Mouse (Mus musculus): ENCODE measurements around the gene Rcl1. TPM values are rescaled to one million over a fixed set of nuclear protein-coding genes. Genes with fewer than 3 reads are reported as not detected.

Gene Rcl1
- total RNA-seq, 2 experiments from 2014 or later, result 4.8 to 11.0 TPM

DNA sequence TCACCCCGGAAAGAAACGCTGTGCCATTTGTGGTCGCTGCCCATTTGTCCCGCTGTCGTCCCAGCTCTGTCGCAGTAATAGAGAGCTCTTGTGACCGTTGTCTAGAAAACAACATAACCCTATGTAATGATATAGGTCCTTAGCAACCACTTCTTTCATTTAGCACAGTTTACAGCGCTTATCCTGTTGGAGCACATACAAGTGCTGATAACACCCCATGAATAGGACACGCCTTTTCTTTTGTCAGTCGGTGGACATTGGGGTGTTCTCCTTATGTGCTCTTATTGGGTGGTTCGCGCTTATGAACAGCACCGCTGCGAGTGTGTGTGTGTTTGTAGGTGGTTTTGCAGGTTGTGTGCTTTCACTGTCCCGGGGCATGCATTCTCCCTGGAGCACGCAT lies 39.8 kb downstream of the Rcl1 start:
- intact Hi-C loops (cut with DNase I), result no loop called here

DNA sequence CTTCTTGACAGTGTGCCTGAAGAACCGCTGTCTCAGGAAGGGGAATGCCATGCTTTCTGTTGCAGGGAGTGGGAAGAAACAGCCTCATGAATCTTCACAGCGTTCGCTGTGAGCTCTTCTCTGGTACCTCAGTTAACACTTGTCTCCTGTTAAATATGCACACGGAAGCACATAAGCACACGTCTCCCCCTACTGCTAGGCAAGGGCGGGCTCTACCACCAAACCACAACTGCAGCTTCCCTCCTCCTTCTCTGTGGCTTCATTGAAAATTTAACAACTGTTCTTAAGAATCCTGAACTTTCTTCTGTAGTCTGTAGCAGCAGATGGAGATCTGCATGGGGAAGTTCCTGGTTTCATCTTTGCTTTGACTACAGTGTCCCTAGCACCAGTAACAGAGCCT lies 41.1 kb downstream of the Rcl1 start:
- DNase-seq, result no peak
- intact Hi-C loops (cut with DNase I), result no loop called here

More for the DNA sequence above, 39.8 kb downstream of the Rcl1 start:
- no peak for DNase-seq

DNA sequence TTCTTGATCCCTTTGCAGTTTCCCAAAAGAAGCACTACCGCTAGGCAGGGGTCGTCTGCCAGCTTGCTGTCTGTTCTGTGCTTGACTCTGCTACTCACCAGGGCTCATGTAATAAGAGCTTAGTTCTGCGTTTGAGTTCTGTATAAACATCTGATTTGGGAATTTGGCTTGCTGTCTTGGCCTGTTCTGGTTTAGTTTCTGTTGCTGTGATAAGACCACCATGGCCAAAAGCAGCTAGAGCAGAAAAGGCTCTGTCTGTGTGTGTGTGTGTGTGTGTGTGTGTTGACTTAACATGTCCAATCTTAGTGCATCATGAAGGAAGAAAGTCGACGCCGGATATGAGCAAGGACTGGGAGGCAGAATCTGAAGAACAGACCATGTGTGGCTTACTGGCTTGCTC lies 44.2 kb downstream of the Rcl1 start:
- no peak for DNase-seq
- intact Hi-C loops (cut with DNase I), result no loop called here

DNA sequence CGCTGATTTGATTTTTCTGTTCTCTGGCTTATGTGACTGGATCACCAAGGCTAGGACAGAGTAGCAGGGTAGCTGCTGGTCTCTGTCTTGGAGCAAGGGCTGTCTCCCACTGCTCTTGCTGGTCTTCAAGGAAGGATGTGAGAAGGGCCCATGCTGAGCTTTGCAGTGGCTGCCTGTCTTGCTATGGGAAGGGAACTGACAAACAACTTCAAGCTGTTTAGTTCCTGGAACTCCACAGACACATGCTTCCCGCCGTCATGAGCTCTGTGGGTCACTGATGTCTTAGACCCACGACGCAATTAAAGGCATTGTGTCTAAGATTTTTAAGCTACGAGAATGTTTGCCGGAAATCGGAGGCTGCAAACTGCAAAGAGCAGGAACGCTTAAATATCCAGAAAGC lies 45.6 kb downstream of the Rcl1 start:
- no peak for DNase-seq
- intact Hi-C loops (cut with DNase I), result no loop called here

DNA sequence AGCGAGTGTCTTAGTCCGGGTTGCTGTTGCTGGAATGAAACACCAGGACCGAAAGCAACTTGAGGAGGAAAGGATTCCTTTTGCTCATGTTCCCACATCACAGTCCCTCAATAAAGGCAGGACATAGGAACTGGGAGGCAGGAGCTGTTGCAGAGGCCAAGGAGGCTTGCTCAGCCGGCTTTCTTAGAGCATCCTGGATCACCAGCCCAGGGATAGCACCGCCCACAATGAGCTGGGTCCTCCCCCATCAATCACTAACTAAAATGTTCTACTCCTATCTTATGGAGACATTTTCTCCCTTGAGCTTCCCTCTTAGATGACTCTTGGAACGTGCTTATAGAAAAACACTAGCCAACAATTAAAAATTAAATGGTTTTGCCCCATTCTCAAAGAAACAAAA lies 48.4 kb downstream of the Rcl1 start:
- intact Hi-C loops (cut with DNase I), result no loop called here
- DNase-seq, result no peak

DNA sequence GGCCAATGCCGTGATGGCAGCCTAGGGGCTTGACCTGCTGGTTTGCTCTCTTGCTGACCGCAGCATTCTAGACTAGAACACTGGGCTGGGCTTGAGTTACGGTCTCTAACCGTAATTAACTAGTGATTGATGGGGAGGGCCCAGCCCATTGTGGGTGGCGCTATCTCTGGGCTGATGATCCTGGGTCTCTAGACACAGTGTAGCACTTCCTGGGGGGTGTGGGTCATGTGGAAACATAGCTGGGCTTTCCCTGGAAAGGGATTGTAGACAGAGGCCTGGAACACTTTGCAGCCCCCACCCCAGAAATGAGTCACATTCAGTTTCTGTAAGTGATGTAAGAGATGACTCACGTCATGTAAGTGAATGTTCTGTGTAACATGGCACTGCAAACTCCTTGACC lies 48.9 kb downstream of the Rcl1 start:
- DNase-seq, result no peak
- intact Hi-C loops (cut with DNase I), result no loop called here

DNA sequence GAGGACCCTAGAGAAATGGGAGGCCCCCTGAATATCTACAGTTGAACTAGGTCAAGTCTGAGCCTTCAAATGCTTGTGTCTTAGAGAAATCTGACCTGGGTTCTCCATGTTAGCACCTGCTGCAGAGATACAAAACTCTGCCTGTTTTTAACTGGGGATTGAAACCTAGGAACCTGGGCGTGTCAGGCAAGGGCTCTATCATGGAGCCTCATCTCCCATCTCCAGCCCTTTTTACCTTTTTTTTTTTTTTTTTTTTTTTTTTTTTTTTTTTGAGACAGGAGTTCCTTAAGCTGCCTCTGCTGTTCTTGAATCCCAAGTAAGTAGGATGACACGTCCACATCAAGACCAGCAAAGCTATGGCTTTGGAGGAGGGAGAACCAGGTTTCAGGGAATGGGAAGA lies 50.3 kb downstream of the Rcl1 start:
- no peak for DNase-seq
- intact Hi-C loops (cut with DNase I), result no loop called here

DNA sequence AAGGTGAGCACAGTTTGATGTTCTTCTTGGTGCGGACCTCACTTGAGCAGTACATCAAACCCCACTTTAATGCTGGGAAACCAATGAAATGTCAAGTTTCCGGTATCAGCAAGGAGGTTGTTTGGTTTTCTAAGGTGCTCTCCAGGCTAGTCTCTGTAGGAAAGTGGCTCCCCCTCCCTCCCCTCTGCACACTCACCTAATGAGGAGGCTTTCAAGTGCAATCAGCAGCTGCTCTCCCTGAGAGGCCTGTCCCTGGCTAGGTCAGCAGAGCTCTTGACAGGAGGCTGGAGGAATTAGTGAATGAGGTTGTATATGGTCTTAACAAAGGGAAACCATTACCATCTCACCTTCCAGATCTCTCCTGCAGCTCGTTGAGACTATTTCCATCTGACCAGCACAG lies 54.4 kb downstream of the Rcl1 start:
- intact Hi-C loops (cut with DNase I), result no loop called here
- no peak for DNase-seq

DNA sequence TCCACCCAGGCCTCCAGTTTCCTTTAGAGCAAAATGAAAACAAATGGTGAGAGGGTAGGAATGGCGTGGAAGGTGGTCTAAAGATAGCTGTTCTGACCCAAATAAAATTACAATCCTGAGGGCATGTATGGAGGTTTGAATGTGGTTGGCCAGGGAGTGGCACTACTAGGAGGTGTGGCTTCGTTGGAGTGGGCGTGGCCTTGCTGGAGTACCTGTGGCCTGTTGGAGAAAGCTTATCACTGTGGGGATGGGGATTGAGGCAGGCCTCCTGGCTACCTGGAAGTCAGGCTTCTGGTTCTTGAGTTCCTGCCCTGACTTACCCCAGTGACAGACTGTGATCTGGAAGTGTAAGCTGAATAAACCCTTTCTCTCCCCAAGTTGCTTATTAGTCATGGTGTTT lies 55.2 kb downstream of the Rcl1 start:
- DNase-seq, result no peak
- intact Hi-C loops (cut with DNase I), result no loop called here

DNA sequence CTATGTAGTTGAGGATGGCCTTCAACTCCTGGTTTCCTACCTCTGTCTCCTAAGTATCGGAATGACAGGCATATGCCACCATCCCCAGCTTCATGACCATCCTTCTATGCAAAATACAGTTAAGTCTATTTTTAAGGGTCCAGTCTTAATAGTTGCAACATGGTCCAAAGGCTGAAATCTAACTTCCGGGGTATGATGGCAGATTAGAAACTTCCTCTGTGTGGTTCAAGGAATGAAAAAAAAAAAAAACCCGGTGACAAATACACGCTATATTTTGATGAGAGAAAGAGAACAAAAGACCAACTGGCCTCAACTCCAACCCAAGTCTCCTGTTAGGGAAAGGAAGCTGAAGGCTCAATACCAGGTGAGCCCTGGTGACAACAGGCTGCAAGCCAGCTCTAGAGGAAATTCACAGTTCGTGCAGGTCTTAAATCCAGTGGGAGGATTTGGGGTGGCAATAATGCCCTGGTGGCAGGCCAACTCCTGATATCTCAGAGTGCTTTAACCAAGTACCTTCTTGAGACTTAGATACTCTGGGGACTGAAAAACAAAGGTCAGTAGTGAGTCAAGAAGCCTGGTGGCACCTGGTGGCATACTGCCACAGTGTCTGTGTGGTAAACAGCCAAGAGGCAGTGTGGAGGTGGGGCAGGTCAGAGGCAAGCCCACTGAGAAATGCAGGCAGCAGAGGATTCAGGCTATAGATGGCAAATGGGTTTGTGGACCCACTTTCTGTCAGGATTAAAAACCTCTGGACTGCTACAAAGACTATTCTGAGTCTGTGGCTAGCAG lies 56.7 kb downstream of the Rcl1 start:
- intact Hi-C loops (cut with DNase I), result no loop called here
- no peak for DNase-seq

DNA sequence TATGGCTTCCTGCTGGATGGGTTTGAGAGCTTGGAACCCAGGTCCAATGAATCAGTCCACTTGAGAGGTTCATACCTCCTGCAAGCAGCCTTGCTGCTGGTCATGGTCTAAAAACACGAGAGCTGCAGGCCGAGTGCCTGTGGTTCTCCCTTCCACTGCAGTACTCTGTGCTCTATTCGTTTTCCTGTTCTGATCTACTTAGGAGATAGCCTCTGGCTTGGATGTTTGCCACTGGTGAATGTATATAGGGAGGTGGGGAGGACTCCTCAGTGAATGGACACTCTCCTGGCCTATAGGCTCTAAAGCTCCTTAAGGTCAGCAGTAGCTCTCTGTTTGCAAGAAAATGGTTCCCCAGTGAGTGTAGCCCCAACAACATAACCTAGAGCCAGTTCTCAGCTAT lies 57.3 kb downstream of the Rcl1 start:
- no peak for DNase-seq
- intact Hi-C loops (cut with DNase I), result no loop called here

DNA sequence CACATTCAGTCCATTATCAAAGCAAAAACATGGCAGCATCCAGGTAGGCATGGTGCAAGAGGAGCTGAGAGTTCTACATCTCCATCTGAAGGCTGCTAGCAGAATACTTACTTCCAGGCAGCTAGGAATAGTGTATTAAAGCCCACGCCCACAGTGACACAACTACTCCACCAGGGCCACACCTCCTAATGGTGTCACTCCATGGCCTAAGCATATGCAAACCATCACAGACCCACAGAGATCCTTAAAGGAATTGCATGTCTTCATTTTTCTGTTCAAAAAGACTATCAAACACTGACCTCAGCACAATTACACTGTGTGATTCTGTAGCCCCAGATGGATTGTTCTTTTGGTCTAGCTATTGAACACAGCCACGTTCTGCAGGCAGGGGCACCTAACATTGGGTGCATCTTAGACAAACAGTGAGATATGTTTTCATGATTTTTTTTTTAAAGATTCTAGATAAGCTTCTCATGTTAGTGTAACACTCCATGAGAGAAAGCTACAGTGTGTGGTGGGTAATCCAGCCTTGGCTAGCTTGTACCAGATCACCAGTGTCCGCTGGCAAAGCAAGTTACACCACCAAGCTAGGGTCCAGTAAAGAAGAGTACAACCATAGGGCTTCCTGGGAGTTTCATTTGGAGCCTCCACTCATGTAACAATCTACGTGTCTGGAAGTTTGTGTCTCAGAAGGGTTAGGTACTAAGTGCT lies 62.8 kb downstream of the Rcl1 start:
- intact Hi-C loops (cut with DNase I), result no loop called here
- no peak for DNase-seq

DNA sequence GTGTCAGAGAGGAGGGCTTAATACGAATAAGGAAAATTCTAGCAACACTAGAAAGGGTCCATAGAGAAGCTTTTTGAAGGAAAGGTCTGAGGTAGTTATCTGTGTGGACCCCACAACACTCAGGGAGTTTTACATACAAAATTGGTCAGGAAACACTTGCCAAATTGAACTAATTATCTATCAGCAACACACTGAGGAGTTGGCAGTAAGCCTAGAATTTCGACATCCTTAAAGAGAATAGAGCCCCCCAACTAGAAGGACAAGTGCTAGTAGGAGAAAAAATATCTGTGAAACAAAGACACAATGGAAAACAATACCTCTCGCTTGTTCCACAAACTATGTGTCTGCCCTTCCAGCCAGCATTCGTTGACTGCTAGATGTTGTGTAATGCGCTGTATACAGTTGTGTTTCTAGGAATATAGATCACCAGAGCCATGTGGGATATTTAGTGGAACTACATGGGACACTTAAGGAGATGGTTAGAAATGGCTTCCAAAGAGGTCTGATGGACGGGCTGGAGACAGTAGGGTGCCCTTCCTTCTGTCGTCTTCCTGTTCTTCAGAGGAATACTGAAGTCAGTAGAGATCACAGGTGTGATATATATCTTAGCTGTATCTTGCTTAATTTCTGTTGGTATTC lies 63.5 kb downstream of the Rcl1 start:
- intact Hi-C loops (cut with DNase I), result no loop called here

DNA sequence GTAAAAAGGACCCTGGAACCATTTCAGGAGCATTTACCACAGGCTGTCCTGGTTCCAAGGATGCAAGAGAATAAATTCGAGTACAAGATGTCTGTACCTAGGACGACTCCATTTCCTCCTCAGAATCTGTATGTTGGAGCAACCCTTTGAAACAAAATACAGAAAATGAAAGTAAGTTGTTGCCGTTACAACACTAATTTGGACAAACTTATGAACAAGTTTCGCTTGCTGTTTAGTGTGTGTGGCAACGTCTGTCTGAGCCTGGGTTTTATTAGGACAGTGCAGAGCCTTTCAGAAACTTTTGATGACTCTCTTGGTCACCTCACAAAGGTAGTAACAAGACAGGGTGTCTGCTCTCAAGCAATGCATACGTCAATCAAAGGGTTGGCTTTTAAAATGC lies 66.8 kb downstream of the Rcl1 start:
- intact Hi-C loops (cut with DNase I), result no loop called here
- DNase-seq, result no peak

More for the DNA sequence above, 63.5 kb downstream of the Rcl1 start:
- DNase-seq, result no peak

DNA sequence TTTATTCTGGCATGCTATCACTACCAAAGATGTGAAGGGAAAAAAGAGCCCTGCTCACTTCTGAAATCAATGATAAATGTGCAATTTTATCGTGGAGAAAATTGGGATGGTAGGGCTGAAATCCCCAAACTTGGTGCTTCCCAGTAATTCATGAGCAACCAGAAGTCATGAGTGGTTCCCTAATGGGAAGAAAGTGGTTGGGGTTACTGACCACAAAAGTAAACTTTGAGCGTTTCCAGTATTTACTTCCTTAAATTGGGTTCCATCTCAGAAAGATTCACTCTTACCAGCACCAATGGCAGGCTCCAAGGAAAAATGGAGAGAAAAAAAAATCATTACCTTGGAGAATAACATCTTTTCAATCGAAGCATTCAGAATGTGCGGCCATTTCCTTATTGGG lies 79.2 kb downstream of the Rcl1 start:
- DNase-seq, result no peak
- intact Hi-C loops (cut with DNase I), result no loop called here

DNA sequence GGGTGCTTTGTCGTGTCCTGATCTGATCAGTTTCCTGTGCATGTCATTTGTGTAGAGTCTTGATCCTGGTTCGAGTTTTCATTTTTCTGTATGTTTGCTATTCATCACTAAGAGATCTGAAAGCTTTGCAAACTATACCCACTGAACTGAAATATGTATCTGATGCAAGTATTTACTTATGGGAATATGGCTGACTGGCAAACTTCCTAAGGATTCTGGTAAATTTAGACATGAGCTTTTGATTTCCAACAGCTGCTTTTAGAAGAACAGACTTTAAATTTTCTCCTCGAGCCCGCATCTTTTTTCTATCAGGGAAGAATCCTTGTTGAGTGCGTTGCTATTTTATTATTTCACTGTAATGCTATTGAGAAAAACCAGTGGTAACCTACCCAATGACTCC lies 81.0 kb downstream of the Rcl1 start:
- intact Hi-C loops (cut with DNase I), result no loop called here
- no peak for DNase-seq

DNA sequence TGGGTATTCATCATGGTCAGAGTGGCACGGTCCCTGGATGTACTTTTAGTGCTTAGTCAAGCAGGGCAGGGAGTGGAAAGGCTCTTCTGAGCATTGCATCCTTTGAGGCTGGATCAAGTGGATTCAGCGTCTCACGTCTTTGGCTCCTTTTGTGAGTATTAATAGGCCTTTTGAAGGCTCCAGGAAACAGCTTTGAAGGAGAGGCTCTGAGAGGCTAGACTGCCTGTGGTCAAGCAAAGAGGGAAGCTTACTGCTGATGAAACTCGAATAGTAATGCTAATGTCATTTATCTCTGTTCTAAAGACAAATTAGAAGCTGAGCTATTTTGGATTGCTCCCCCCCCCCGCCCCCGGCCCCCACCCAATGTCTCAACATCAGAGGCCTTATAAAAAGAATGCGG lies 83.9 kb downstream of the Rcl1 start:
- DNase-seq, result no peak
- intact Hi-C loops (cut with DNase I), result no loop called here

DNA sequence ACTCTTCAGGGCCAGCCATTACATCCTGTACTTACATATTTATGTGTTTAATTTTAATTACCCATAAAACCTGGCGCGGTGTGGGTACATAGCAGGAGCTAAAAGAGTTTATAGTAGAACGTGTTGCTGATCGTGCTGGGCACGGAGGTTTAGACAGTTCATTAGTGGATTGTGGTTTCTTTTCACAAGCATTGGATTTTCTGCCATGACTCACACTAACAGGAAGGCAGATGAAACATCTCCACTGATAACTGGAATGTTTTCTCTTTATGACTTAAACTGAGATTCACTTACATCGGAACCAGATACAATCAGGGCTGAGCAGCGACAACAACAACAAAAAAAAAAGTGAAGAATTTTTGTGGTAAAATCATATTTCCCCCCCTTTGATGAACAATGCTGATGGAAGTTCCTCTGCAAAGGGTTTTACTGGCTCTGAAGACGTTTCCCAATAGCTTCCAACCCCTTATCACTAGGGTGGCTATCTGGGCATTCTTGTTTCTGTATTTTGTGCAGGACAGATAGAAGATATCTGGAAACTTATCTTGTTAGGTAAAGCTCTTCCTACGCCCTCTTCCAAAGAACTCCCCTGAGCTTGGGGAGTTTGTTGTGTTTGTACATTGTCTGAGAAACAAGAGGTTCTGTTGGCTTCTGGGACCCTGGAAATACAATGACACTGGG lies 84.5 kb downstream of the Rcl1 start:
- intact Hi-C loops (cut with DNase I), result no loop called here
- no peak for DNase-seq

DNA sequence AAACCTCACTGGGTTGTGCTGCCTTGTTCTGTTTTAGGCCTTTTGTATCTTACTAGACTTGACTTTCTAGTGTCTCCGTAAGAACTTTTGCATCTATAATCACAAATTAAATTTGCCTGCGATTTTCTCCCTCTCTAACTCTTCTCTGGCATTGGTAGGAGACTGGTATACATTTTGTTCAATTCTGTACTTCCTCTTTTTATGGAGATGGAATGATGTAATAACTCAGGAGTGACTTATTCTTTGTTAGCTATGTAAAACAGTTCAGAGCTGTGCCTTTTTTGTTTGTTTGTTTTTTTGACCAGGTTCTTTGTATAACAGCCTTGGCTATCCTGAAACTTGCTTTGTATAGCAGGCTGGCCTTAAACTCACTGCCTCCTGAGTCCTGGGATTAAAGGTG lies 87.7 kb downstream of the Rcl1 start:
- no peak for DNase-seq
- intact Hi-C loops (cut with DNase I), result no loop called here
